Mouse (Mus musculus) c-Kit-positive CD71-positive TER-119-negative erythroid progenitor cells, embryonic 14.5 days (primary cell): Measurements from ENCODE around the gene Rhbdd1.

ENCODE experiments used
- DNase-seq: peaks from one replicate; pipeline ENCODE4 v3.0.0-alpha.2; 2013; ENCODE audit warnings: low read depth

The Rhbdd1 gene

GRCm38 (mm10) chr1:82291930-82292712, 24.1 kb upstream of the Rhbdd1 start:
- DNase-seq, result no peak

DNA sequence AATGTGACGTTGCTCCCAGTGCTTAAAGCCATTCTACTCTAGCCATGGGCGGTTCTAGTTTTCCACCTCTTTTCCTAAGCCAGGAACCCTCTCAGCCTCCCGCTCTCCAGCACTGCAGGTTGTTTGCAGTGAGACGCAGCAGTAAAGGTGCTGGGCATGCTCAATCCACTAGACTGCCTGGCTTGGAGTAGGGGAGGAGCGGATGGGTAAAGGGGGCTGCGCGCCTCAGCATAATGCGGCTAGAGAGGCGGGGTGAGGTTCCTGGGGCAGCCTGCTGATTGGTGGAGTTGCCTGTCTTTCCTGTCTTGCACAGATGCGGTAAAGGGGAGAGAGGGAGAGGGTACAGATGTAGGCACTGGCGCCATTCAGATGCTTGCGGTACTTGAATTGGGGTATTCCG, 23.5 kb upstream of the Rhbdd1 start:
- no peak for DNase-seq

- no peak for DNase-seq
Observed at GRCm38 (mm10) chr1:82294102-82294501, 22.1 kb upstream of the Rhbdd1 start.

DNA sequence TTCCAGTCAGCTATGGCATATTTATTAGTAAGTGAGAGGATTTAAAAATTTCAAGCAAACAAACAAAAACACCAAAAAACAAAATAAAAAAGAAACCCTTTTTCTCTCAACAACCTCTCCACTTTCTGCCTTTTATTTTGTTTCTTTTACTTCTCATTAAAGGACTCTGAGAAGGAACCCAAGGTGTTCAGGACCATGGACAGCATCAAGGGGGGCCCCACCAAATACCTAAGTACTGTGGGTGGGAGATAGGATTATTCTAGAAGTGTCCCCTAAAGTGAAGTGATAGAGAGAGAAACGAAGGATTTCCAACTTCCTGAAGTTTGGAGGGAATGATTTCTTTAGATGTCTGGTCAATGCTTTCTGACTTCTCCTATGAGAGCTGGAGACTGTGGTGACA, 17.7 kb upstream of the Rhbdd1 start:
- no peak for DNase-seq

GRCm38 (mm10) chr1:82304483-82304882, 11.8 kb upstream of the Rhbdd1 start:
- no peak for DNase-seq

DNA sequence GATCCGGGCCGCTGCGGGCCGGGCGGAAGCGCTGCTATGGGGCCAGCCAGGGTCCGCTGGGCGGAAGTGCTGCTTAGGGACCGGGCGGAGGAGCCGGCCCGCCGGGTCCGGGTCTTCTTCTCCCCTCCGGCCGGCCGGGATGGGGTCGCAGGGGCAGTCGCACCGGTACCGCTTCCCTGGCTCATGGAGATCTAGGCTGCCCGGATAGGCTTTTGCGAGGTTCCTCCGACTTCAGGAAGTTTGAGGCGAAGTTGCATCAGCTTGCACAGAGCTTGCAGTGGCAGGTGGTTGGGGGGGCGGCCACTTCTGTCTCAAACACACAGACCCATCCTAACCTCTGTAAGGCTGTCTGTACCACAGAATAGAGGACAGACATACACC, 484 bp downstream of the Rhbdd1 start:
- DNase-seq, result peak; percentile 22

DNA sequence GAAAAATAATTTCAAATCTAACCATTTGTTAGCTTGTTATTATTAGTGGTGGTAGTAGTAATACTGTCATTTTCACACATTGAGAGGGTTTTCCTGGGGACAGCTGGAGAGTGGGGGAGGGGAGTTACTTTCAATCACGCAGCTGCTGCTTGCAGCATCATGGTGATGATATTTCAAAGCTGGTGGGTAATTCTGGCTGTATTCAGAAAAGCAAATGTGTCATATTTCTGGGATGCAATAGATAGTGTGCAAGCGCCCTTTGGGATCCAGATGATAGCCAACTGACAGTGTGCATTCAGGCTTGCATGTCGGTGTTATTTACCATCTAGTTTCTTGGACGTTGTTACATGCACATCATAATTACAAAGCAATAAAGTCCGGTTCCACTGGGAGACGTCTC, 4.2 kb downstream of the Rhbdd1 start:
- DNase-seq, result no peak

DNA sequence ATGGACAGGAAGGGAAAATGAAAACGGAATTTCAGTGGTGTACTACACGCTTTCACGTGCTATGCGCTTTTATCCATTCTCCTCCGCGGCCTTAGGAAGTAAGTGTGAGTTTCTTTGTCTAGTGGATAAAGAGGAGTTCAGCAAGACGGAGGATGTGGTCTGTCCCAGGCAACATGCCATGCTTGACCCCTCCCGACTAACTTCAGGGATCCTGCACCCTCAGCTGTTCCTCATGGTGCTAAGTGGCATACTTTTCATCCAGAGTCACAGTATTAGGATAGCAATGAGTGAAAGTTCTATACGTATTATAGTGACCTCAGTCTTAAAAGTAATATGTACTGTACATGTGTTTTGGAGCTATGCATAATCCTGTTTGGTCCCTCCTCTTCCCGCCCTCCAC, 4.6 kb downstream of the Rhbdd1 start:
- DNase-seq, result no peak

- no peak for DNase-seq
Observed at GRCm38 (mm10) chr1:82321441-82321840, 5.2 kb downstream of the Rhbdd1 start.

- DNase-seq, result no peak
Observed at GRCm38 (mm10) chr1:82324131-82324785, 8.0 kb downstream of the Rhbdd1 start.

- no peak for DNase-seq
Observed at GRCm38 (mm10) chr1:82326120-82326519, 9.9 kb downstream of the Rhbdd1 start.

DNA sequence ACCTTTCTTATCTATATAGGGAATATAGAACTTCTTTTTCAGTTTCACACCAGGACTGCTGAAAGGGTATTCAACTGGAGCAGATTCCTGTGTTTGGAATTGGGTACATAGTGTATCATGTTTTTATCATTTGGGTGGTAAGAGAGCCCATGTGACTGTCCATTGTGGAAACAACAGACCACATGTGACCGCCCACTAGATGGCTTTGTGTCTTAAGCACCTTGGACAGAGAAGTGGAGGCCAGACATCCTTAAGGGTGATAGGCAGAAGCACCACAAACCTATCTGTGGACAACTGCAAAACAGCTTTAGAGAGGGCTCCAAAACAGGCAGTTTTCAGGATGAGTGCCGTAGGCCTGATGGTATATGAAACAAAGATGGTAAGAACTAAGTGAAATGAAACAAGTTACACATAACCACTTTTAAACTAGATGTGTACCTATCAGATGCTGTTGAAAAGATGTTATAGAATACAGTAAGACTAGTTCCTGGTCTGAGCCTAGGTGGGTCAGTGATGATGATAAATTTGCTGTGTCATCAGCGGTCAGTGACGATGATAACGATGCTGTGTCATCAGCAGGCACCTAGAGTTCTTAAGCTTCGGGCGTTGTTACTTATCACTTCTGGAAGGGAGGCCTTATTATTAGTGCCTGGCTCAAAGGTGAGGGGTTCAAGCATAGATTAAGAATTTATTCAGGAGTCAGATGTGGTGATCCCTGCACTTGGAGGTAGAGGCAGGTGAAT, 12.0 kb downstream of the Rhbdd1 start:
- DNase-seq, result no peak

DNA sequence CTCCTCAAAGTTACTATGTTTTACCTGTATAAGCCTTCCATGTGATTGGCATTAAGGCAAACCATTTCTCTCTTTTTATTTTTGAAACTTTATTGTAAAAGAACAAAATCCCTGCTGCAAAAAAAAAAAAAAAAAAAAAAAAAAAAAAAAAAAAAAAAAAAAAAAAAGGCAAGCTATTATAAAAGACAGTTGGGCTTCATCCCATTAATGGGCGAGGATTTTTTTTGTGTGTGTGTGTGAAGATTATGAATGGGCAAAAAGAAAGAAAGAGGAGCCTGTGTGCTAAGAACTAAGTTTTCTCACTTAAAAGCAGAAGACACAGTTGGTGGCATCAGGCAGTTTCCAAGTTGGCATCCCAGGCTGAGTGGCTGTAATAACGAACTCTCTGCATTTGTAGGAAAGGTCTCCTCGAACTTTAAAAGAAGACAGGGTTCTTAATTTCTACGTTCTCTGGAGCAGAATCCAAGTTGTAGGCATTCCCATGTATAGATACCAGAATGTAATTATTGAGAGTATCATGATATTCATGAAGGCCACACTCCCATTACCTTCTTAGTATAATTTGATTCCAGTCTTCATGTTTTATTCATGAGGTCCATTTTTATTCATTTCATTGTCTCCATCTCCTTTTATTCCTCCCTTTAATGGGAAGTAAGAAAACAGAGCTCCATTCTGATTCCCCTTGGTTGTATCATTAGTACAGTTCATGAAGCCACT, 13.1 kb downstream of the Rhbdd1 start:
- no peak for DNase-seq

- DNase-seq, result no peak
Observed at GRCm38 (mm10) chr1:82329954-82330247, 13.6 kb downstream of the Rhbdd1 start.

GRCm38 (mm10) chr1:82334506-82334905, 18.3 kb downstream of the Rhbdd1 start:
- no peak for DNase-seq

GRCm38 (mm10) chr1:82353089-82353488, 36.8 kb downstream of the Rhbdd1 start:
- no peak for DNase-seq

- no peak for DNase-seq
Observed at GRCm38 (mm10) chr1:82353755-82354154, 37.5 kb downstream of the Rhbdd1 start.

- DNase-seq, result no peak
Observed at GRCm38 (mm10) chr1:82358871-82359647, 42.8 kb downstream of the Rhbdd1 start.

GRCm38 (mm10) chr1:82359648-82360026, 43.4 kb downstream of the Rhbdd1 start:
- DNase-seq, result no peak

GRCm38 (mm10) chr1:82361240-82361639, 45.0 kb downstream of the Rhbdd1 start:
- DNase-seq, result no peak

DNA sequence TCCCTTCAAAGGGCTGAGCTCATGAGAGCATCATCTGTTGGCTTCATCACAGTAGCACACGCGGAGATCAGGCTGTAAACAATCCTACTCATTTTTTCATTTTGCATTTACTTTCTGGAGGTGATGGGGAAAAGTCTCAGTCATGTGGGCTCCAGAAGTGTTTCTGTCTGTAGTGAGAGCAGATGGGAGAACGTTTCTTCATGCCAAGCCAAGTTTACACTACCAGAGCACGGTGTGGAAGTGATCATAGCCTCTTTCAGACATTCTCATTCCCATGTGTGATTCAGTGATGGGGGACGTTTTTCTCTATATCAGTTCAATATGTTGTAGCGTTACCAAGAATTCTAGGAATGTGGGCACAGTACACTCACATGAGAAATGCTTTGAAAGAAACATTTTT, 45.9 kb downstream of the Rhbdd1 start:
- DNase-seq, result no peak

DNA sequence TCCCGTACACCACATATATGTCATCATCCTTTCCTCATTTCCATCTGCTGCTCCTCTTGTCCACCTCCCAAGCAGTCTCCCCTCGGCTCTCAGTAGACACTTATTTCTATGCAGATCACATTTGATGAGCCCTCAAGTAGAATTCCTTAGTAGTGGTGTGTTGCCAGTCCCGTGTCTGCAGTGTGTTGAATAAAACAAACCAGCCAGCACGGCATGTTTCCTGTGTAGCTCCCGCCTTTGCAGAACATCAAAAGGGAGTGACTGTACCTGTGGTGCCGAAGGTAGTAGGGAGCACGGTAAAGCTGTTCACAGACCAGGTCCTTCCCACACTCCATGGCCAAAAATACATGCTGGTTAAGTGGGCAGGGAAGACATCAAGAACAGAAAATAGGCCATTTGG, 47.8 kb downstream of the Rhbdd1 start:
- no peak for DNase-seq
